Comparison of ENCODE assay signal across 19 mouse cellular contexts in the genomic region with DNA sequence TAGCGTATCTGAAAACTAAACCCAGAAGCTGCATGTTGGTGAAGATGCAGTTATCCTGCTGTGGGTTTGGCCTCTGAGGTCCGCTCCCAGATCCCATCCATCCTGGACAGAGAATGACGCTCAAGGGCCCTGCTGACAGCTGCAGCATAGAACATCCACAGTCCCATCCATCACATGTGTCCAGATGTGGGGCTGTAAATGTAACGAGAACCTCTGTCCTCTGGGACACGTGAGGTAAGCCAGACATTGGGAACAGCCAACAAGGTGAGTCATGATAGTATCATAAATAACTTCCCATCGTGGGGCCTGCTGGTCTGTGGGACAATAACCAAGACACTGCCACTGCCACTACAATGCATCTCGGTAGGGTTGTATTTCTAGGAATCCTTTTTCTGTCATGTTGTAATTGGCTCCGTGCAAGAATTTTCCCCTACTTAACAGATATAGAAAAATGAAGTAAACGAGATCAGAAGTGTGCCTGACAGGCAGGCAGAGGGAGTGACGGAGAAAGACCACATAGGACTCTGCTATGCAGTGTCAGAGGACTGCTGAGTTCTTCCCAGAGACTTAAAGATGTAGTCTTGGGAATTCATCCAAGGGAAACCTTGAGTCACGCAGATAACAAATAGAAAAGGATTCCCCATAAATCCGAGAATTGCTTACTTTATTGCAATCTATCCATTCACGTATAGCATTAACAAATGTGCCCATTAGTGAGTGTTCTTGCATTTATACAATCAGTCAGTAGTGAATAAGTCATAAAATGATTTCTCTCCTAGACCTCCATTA.
"Had no signal": no experiment of that assay in that cellular context is flagged by ENCODE, and none has a peak within 500 bp of the region (broad histone marks: within the 10 kb centered on the region; RNA-seq: fewer than 3 reads in every experiment).

No protein-coding gene starts in this region.

- H3K4me1 ChIP-seq: limb, embryonic 12.5 days; liver, embryonic 12.5 days; liver, embryonic 15.5 days; midbrain, embryonic 12.5 days; midbrain, embryonic 15.5 days; neural tube, embryonic 13.5 days had no signal

- ATAC-seq: liver, embryonic 12.5 days; midbrain, embryonic 15.5 days had no signal

- H3K4me2 ChIP-seq: limb, embryonic 12.5 days; liver, embryonic 12.5 days; liver, embryonic 15.5 days; lung, embryonic 15.5 days; midbrain, embryonic 12.5 days; midbrain, embryonic 15.5 days; neural tube, embryonic 13.5 days had no signal

- H3K27me3 ChIP-seq: limb, embryonic 12.5 days; liver, embryonic 12.5 days; liver, embryonic 15.5 days; lung, embryonic 15.5 days; midbrain, embryonic 12.5 days; midbrain, embryonic 15.5 days; neural tube, embryonic 13.5 days had no signal

- H3K27ac ChIP-seq: kidney, postnatal 0 days; layer of hippocampus, adult 2 months; left cerebral cortex, adult 2 months; limb, embryonic 12.5 days; liver, embryonic 12.5 days; liver, embryonic 15.5 days; lung, embryonic 15.5 days; macrophage; midbrain, embryonic 12.5 days; midbrain, embryonic 15.5 days; neural tube, embryonic 13.5 days had no signal

- DNase-seq: kidney, postnatal 25 days; layer of hippocampus, adult 9-11 months; liver; lung, adult 18-20 months; retina, postnatal 1 day; thymus, adult 18-20 months; thymus, postnatal 36 days had no signal

- H3K9me3 ChIP-seq: limb, embryonic 12.5 days; liver, embryonic 12.5 days; liver, embryonic 15.5 days; lung, embryonic 15.5 days; midbrain, embryonic 12.5 days; midbrain, embryonic 15.5 days; neural tube, embryonic 13.5 days had no signal

- H3K9ac ChIP-seq: limb, embryonic 12.5 days; liver, embryonic 12.5 days; liver, embryonic 15.5 days; lung, embryonic 15.5 days; midbrain, embryonic 12.5 days; midbrain, embryonic 15.5 days; neural tube, embryonic 13.5 days had no signal

- H3K4me3 ChIP-seq: layer of hippocampus, adult 2 months; left cerebral cortex, adult 2 months; limb, embryonic 12.5 days; liver, embryonic 12.5 days; liver, embryonic 15.5 days; lung, embryonic 15.5 days; midbrain, embryonic 12.5 days; midbrain, embryonic 15.5 days; myocyte; neural tube, embryonic 13.5 days had no signal

- H3K36me3 ChIP-seq: liver, embryonic 12.5 days; liver, embryonic 15.5 days; midbrain, embryonic 12.5 days; midbrain, embryonic 15.5 days; neural tube, embryonic 13.5 days had no signal
